Mouse (Mus musculus): ENCODE measurements around the gene Olfr788.

Olfr788 gene

GRCm38 (mm10) chr10:129470698-129471097, at the start of gene Olfr788:
Olfr788 (plus strand) TSS chr10:129470998.
- DNase-seq = no peak

DNA sequence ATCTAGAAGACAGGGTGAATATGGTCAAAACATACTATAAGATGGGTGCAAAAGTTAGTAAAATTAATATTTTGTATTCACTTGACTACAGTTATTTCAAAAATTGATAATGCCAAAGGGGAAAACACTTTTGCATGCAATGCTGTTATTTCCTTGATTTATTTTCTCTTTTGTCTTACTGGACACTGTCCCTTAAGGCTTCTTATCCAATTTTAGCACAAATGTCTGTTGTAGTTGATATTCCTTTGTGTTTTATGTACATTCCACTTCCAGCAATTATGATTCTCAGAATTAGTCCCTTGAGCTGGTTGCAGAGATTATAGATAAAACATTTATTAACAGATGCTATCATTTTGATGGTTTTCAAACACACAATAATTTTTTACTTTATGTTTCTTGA, 43.8 kb upstream of the Olfr788 start, which contains the start of gene Olfr786:
Gene Olfr786 (plus strand): TSS at position 301 of the 400 bp plus-strand sequence.
- DNase-seq = no peak

DNA sequence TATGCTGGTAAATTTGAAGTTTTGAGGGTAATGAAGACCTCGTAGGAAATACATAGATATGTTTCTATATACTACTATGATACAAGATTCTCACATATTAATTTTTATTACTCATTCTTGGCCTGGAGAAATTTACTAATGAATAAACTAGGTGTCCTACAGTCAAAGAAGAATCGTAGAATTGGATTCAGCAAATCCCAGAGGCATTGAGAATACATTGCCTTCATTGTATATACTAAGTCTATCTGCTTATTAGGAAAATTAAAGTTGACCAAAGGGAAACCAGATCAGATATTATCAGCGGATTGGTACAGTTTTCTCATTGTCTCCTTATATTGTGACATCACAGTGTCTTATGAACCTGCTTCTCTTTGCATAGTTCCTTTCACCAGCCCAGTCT, 9.2 kb upstream of the Olfr788 start, which contains the start of gene Olfr787:
Gene Olfr787 (plus strand): TSS at position 301 of the 400 bp plus-strand sequence.
- DNase-seq = no peak

GRCm38 (mm10) chr10:129473256-129473655, 2.5 kb downstream of the Olfr788 start:
- no peak for DNase-seq

DNA sequence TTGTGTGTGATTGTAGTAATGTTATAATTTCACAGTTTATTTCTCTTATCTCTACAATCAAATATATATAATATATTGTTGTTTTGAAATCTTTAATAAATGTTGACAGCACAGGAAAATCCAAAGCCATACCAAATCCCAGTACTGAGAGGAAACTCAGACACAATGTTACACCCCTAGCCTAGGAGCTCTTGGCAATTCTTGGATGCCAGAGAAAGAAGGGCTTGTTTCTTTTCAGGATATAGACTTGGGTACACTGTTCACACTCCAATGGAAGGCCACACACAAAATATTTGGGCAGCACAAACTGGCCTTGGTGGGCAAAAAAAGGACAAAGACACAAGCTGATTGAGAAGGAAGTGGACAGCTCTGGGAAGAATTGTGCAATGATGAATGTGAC, 2.9 kb downstream of the Olfr788 start:
- DNase-seq = no peak

- no peak for DNase-seq
Observed at GRCm38 (mm10) chr10:129484452-129484851, 13.7 kb downstream of the Olfr788 start, which contains the start of gene Olfr789. Olfr789 (plus strand) TSS chr10:129484752.

DNA sequence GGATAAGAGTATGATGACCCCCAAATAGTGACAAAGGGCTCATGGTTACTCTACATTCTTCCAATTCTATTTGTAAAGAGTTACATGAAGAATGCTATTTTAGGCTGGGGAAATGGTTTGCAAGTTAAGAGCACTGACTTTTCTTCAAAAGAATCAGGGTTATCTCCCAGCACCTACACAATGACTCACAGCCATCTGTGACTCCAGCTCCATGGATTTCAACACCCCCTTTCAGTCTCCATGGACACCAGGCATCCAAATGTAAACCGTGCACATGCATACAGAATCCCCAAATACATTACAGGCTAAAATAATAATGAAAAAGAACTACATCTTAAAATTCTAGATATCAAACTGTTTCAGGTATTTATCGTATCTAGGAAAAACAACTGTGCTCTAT, 19.3 kb downstream of the Olfr788 start:
- DNase-seq = no peak

GRCm38 (mm10) chr10:129498192-129498591, 27.4 kb downstream of the Olfr788 start, which contains the start of gene Olfr790:
Olfr790 (plus strand) TSS chr10:129498492.
- DNase-seq = no peak

DNA sequence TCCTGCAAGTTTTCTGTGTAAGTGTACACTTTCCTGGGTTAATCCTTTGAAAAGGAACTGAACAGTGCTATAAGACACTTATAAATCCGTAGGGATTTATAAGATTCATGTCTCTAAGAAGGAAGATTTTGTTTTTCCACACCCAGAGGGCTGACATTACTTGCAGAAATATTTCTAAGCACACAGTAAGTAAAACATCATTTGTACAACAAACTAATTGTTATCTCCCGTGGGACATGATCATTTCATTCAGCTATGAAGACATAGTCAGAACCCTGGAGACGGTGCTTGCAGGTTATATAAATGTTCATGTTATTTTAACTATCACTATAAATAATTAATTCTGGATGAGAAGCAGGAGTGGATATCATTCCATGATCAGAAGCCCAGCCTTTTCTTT, 50.7 kb downstream of the Olfr788 start, which contains the start of gene Olfr791:
Gene Olfr791 (plus strand): TSS at position 301 of the 400 bp plus-strand sequence.
- DNase-seq = no peak
